Mouse (Mus musculus) forebrain, embryonic 11.5 days (tissue): ENCODE measurements at regions not wholly inside any gene's neighbourhood (a gene's known extent, or its start where the extent isn't known, plus 50 kb on each side); places are given as distances from the start of the nearest gene placed in this dataset.

Experiments
- ATAC-seq: fragments of 200-750 bp; cut with Nextera tagmentation; replicated peaks from 2 replicates; pipeline ENCODE4 v1.8.0; 2017; ENCODE audit warnings: moderate TSS enrichment; ENCODE audit not compliant: low FRiP score
- DNase-seq: peaks from one replicate; pipeline ENCODE4 v3.0.0-alpha.2; 2017; ENCODE audit warnings: low spot score
- H3K27ac ChIP-seq: fragments of 300-500 bp; sonication (generic); 2 replicates; pipeline ENCODE4 v1.5.1; 2014; ENCODE audit warnings: low read depth, low read length
- H3K27me3 ChIP-seq: fragments of 300-500 bp; sonication (generic); 2 replicates; pipeline ENCODE4 v1.6.1; 2014; ENCODE audit warnings: mild to moderate bottlenecking, low read length, mixed read lengths; ENCODE audit not compliant: control insufficient read depth, insufficient read depth
- H3K36me3 ChIP-seq: fragments of 300-500 bp; sonication (generic); 2 replicates; pipeline ENCODE4 v1.6.1; 2014; ENCODE audit warnings: mild to moderate bottlenecking, low read length, moderate library complexity, mixed read lengths; ENCODE audit not compliant: control insufficient read depth, insufficient read depth
- H3K4me1 ChIP-seq: fragments of 300-500 bp; sonication (generic); replicated peaks from 2 replicates; pipeline ENCODE4 v1.6.1; 2014; ENCODE audit warnings: low read length, mixed read lengths; ENCODE audit not compliant: control insufficient read depth, insufficient read depth
- H3K4me2 ChIP-seq: fragments of 300-500 bp; sonication (generic); 2 replicates; pipeline ENCODE4 v1.6.1; 2014; ENCODE audit warnings: low read depth, mild to moderate bottlenecking, low read length, moderate library complexity, mixed read lengths; ENCODE audit not compliant: severe bottlenecking
- H3K4me3 ChIP-seq: fragments of 300-500 bp; sonication (generic); 2 replicates; pipeline ENCODE4 v1.5.1; 2014; ENCODE audit warnings: low read depth, low read length
- H3K9ac ChIP-seq: fragments of 300-500 bp; sonication (generic); 2 replicates; pipeline ENCODE4 v1.6.1; 2014; ENCODE audit warnings: low read length
- H3K9me3 ChIP-seq: fragments of 300-500 bp; sonication (generic); 2 replicates; pipeline ENCODE4 v1.6.1; 2016; ENCODE audit warnings: low read length, mixed read lengths; ENCODE audit not compliant: control insufficient read depth
- WGBS: fragments of 180-500 bp; shearing (Covaris S2); extraction: QIAGEN DNeasy Blood & Tissue Kit; methylation state at CpG from one replicate; pipeline ENCODE4 v1.1.7; 2014; 5-methylcytosine and 5-hydroxymethylcytosine counted together

DNA sequence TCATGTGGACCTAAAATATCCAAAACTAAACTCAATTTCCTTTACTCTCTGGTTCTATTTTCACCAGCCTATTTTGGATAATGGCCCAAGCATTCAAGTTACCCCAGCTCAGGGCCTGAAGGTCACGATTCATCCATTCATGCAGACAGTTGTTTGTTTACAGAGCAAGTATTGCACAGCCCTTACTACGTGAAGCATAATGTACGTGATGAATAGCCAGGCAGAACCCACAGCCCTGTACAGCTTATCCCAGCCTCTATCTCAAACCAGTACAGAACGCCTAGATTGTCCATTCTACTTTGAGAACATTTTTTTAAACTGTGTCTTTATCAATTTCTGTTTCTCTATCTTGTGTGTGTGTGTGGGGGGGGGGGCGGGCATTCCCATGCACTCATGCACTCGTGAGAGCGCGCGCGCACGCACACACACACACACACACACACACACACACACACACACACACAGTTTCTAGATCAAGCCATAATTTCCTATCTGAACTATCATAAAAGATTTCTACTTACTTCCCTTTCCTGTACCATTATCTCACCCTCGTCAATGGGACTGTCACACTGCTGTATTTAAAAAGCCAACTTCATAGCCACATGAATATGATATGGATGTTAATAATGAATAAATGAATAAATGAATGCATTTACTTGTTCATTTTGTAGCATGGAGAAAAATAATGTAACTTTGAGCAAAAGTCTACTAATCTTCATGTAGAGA lies 180.3 kb upstream of the Bmp2 start:
- no peaks in the 10 kb centered on the region for H3K9me3 ChIP-seq
- H3K36me3 ChIP-seq = no peaks in the 10 kb centered on the region
- no peak overlapping the region for H3K4me2 ChIP-seq
- no peaks in the 10 kb centered on the region for H3K27me3 ChIP-seq
- no peak overlapping the region for H3K9ac ChIP-seq
- ATAC-seq = no peak
- no peaks in the 10 kb centered on the region for H3K4me1 ChIP-seq
- 89% methylated on average over 12 of the region's 12 CpGs for WGBS
- H3K27ac ChIP-seq = no peak overlapping the region
- H3K4me3 ChIP-seq = no peak overlapping the region
- DNase-seq = no peak

DNA sequence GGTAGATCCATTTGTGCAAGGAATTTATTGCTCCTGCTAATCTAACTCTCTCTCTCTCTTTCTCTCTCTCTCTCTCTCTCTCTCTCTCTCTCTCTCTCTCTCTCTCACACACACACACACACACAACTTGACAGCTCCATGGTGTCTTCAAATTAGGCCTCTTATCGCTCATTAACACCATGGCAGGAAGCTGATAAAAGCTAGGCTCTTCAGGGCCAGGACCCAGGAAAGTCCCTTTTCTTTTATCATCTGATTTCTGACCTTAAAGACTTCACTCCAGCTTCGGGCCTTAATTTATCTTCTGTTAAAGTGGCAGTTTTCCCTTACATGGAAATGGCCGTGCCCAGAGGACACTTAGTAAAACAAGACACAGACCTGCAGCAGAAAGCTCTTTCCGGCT lies 178.4 kb upstream of the Bmp2 start:
- DNase-seq = no peak
- 72% methylated on average over 4 of the region's 4 CpGs for WGBS
- Histone ChIP-seq H3K27ac (no peak overlapping the region), H3K36me3 (no peaks in the 10 kb centered on the region), H3K4me3 (no peak overlapping the region), H3K9me3 (no peaks in the 10 kb centered on the region), H3K9ac (no peak overlapping the region), H3K4me1 (no peaks in the 10 kb centered on the region), H3K27me3 (no peaks in the 10 kb centered on the region), H3K4me2 (no peak overlapping the region)
- no peak for ATAC-seq

DNA sequence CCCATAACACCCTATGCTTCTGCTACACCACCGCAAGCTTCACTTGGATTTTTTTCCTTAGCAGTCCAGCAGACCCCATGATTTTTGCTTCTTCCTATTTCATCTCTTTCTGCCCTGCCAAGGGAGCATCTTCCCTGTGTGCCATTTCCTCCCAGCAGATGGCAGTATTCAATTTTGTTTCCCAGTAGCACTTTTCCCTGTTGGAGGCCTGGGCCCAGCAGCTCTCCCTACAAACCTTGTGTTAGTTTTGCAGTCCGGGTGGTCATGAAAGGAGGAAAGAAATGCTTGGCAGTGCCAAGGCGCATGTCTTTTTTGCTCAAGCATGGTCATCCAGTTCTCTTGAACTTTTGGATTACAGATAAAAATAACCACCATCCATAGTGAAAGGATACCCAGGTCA lies 170.9 kb upstream of the Bmp2 start:
- ATAC-seq (no peak), DNase-seq (no peak)
- no peak overlapping the region for H3K4me2 ChIP-seq
- H3K9ac ChIP-seq = no peak overlapping the region
- H3K27me3 ChIP-seq = no peaks in the 10 kb centered on the region
- 85% methylated on average over 3 of the region's 3 CpGs for WGBS
- no peak overlapping the region for H3K27ac ChIP-seq
- no peaks in the 10 kb centered on the region for H3K36me3 ChIP-seq
- H3K4me1 ChIP-seq = no peaks in the 10 kb centered on the region
- no peaks in the 10 kb centered on the region for H3K9me3 ChIP-seq
- no peak overlapping the region for H3K4me3 ChIP-seq

DNA sequence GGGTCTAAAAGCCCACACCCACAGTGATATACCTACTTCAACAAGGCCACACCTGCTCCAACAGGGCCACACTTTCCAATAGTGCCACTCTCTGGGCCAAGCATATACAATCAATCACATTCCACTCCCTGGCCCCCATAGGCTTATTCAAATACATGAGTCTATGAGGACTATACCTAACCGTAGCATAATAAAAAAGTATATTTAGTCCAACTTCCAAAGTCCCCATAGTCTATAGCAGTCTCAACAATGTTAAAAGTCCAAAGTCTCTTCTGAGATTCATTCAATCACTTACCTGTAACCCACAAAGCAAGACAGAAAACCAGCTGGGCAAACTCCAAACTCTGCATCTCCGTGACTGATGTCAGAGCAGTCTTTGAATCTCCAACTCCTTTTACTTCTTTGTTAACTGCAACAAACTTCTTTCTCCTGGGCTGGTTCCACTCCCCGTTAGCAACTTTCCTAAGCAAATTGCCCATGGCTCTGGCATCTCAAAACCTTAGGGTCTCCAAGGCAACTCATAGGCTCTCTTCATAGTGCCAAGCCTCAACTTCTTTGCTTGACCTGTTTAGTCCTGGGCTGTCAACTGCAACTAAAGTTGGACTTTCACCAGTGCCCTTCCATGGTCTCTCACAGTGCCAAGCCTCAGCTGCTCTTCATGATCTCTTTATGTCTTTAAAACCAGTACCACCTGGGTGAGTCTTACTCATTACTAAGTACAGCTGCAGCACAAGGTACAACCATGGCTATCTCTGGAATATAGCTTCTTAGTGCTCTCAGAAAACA lies 168.6 kb upstream of the Bmp2 start:
- Histone ChIP-seq H3K9ac (no peak overlapping the region), H3K27me3 (no peaks in the 10 kb centered on the region), H3K4me2 (no peak overlapping the region), H3K9me3 (no peaks in the 10 kb centered on the region), H3K36me3 (no peaks in the 10 kb centered on the region), H3K4me3 (no peak overlapping the region), H3K4me1 (no peaks in the 10 kb centered on the region), H3K27ac (no peak overlapping the region)
- ATAC-seq (no peak), DNase-seq (no peak)
- 87% methylated on average over 3 of the region's 3 CpGs for WGBS

DNA sequence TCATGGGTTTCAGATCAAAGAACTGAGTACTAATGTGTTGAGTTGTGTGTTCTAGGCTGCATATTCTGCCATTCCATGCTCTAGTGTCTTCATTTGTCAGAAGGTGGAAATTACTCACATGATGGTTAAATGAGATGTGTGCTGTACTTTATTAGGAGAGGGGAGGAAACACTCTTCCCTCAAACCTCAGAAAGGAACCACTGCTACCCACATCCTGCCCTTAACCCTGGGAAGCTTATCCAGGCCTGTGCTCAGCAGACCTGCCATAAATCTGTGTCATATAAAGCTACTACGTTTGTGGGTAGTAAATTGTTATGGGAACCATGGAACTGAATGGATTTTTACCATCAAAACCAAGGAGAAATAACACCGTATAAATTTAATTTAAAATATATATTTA lies 166.7 kb upstream of the Bmp2 start:
- DNase-seq = no peak
- Histone ChIP-seq H3K9ac (no peak overlapping the region), H3K4me1 (no peaks in the 10 kb centered on the region), H3K36me3 (no peaks in the 10 kb centered on the region), H3K9me3 (no peaks in the 10 kb centered on the region), H3K4me3 (no peak overlapping the region), H3K27me3 (no peaks in the 10 kb centered on the region), H3K4me2 (no peak overlapping the region), H3K27ac (no peak overlapping the region)
- WGBS = 81% methylated on average over 2 of the region's 2 CpGs
- ATAC-seq = no peak

DNA sequence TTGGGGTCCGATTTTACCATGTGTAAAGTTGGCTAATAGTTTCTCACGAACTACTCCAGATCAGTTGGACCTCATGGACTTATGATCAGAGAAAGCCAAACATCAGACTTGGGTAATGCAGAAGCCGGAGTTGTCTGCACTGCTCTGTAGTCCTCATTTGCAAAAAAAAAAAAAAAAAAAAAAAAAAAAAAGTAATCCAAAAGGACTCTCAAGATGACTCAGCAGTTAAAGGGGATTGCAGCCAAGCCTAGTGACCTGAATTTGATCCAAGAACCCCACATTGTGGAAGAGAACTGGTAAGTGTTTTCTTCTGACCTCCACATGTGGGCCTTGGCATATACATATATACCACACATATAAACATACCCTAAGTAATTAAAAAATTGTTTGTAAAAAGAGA lies 164.6 kb upstream of the Bmp2 start:
- no peak for DNase-seq
- H3K4me3 ChIP-seq = no peak overlapping the region
- H3K4me1 ChIP-seq = no peaks in the 10 kb centered on the region
- H3K27me3 ChIP-seq = no peaks in the 10 kb centered on the region
- no peak overlapping the region for H3K4me2 ChIP-seq
- ATAC-seq = no peak
- no peaks in the 10 kb centered on the region for H3K36me3 ChIP-seq
- H3K27ac ChIP-seq = no peak overlapping the region
- H3K9me3 ChIP-seq = no peaks in the 10 kb centered on the region
- H3K9ac ChIP-seq = no peak overlapping the region
- WGBS = 87% methylated on average over 3 of the region's 3 CpGs

DNA sequence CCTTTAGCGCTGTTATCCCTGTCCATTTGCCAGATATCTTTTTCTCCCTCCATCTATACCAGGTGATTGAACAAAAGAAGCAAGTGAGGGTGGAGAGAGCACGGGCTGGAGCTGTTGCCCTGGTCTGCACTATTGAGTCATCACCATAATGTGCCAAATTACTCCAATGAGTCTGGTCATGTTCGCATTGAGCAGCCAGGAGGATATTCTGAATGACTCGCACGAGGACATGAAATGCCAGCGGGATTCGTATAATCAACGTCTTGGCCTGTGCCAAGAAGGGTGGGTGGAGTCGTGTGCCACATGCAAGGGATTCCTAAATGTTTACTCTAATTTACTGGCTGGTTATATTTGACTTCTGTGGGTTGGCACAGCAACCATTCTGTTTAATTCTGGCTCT lies 159.7 kb upstream of the Bmp2 start:
- no peak overlapping the region for H3K9ac ChIP-seq
- DNase-seq (no peak), ATAC-seq (no peak)
- H3K27me3 ChIP-seq = no peaks in the 10 kb centered on the region
- no peaks in the 10 kb centered on the region for H3K9me3 ChIP-seq
- no peaks in the 10 kb centered on the region for H3K36me3 ChIP-seq
- no peak overlapping the region for H3K4me3 ChIP-seq
- H3K4me1 ChIP-seq = no peaks in the 10 kb centered on the region
- 88% methylated on average over 9 of the region's 9 CpGs for WGBS
- no peak overlapping the region for H3K27ac ChIP-seq
- H3K4me2 ChIP-seq = no peak overlapping the region

DNA sequence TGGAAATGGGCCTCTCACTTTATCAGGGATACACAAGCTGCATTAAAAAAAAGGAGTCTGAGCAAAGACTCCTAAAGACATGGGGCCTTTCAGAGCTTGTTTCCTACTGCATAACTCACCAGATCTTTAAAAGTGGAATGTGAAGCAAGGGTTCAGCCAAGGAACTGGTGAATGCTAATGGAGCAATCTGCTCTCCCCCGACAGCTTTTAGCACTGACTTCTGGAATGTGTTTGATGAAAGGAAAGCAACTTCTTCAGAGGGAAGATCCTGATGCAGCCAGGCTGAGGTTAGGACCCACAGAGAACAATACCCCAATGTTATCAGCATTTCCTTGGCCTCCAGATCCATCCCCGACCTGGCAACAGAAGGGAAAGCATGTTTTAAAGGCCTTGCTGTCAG lies 154.4 kb upstream of the Bmp2 start:
- Histone ChIP-seq H3K27ac (no peak overlapping the region), H3K27me3 (peaks cover 2% of the 10 kb centered on the region; the same call in 1 of the 2 replicates), H3K4me2 (no peak overlapping the region), H3K4me3 (no peak overlapping the region), H3K36me3 (no peaks in the 10 kb centered on the region), H3K9ac (no peak overlapping the region), H3K9me3 (no peaks in the 10 kb centered on the region), H3K4me1 (no peaks in the 10 kb centered on the region)
- WGBS = 42% methylated on average over 2 of the region's 2 CpGs
- ATAC-seq = no peak
- DNase-seq = no peak
